ENCODE assay signal across 7 mouse cellular contexts in the genomic region with DNA sequence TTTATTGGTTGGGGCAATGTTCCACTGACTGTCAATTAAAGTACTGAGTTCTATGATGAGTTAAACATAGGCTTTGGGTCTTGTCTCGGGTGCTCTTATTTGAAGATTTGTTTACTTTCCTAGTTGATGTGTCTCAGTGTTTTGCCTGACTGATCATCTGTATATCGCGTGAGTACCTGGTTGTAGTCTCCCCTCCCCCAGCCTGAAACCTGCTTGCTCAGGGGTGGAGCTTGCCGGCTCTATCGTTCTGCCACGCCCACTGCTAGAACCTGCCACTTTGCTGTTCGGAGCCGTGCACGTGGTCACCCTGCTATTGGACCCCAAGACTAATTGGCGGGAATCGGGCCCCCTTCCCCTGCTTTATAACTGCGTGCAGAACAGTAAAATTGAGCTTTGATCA. TPM values are rescaled to one million over a fixed set of nuclear protein-coding genes. Genes with fewer than 3 reads are reported as not detected.
DNase-seq lines count a peak whose midpoint lies in the region; ATAC-seq lines count a peak whose summit lies in the region.
"Not testable (repeated sequence)": the region's sequence is repeated elsewhere in the genome, so short reads cannot be mapped to it uniquely, and the experiment has no call there.

No protein-coding gene starts in this region.

- H3K4me3 ChIP-seq in erythroblast, embryonic 14.5 days (replicated peaks), result peak overlapping the region; percentile 38
- H3K4me3 ChIP-seq in hindbrain, embryonic 10.5 days, result not testable (repeated sequence)

- not testable (repeated sequence) for H3K27me3 ChIP-seq in erythroblast, embryonic 14.5 days (ENCODE audit: control insufficient read depth); splenic B cell, adult 2 months (ENCODE audit: control insufficient read depth, insufficient read depth, low read length, poor library complexity, severe bottlenecking)
- peaks cover 27% of the 10 kb centered on the region for H3K27me3 ChIP-seq in hindbrain, embryonic 10.5 days (ENCODE audit: insufficient read depth, poor library complexity, severe bottlenecking)

- 25% methylated on average over 12 of the region's 12 CpGs for WGBS in hindbrain, embryonic 10.5 days

- H3K9me3 ChIP-seq in erythroblast, embryonic 14.5 days (ENCODE audit: control insufficient read depth, low read length); hindbrain, embryonic 10.5 days: not testable (repeated sequence)

- peak; percentile 24 for DNase-seq in adrenal gland, postnatal 10 days
- peak; percentile 4 for DNase-seq in hindbrain, embryonic 10.5 days (ENCODE audit: low spot score)
- DNase-seq in kidney, adult 9 months, result peak; percentile 58
- peak; percentile 73 for DNase-seq in liver
- peak; percentile 43 for DNase-seq in splenic B cell, adult 2 months (ENCODE audit: low read depth, low spot score)

- ATAC-seq in megakaryocyte-erythroid progenitor cell, adult 5-6 weeks (replicated peaks; ENCODE audit: low FRiP score, low TSS enrichment, poor library complexity, severe bottlenecking), result 0 out of 2 replicates have a peak, but pooled peaks have one; percentile 0

- H3K36me3 ChIP-seq in erythroblast, embryonic 14.5 days (ENCODE audit: control insufficient read depth); hindbrain, embryonic 10.5 days; splenic B cell, adult 2 months (ENCODE audit: control insufficient read depth, insufficient read depth, low read length, poor library complexity, severe bottlenecking): not testable (repeated sequence)

- H3K4me1 ChIP-seq in erythroblast, embryonic 14.5 days (ENCODE audit: control insufficient read depth), result peaks cover 33% of the 10 kb centered on the region
- H3K4me1 ChIP-seq in hindbrain, embryonic 10.5 days (replicated peaks), result not testable (repeated sequence)

- H3K27ac ChIP-seq in hindbrain, embryonic 10.5 days, result not testable (repeated sequence)

RNA-seq across cellular contexts. Expression of a gene that starts 4.3 kb away (rescaled TPM):
- total RNA-seq in adrenal gland, postnatal 10 days (2021), result 1 to 10 TPM; 4.8 to 6.5 TPM
- 0.01 and 0.02 TPM in 2 replicates for polyA plus RNA-seq in erythroblast, embryonic 14.5 days (2012)
- polyA plus RNA-seq in hindbrain, embryonic 10.5 days (2016; fragmentation: Nextera tagmentation; extraction: Ambion mirVana), result 10.3 and 11.5 TPM in 2 replicates
- total RNA-seq in megakaryocyte-erythroid progenitor cell, adult 5-6 weeks (2014; fragmentation: Nextera tagmentation), result 3.2 and 13.0 TPM in 2 replicates
- 10.3 and 18.0 TPM in 2 replicates for total RNA-seq in megakaryocyte-erythroid progenitor cell, adult 5-6 weeks (2017)

RNA-seq across cellular contexts. Expression of a gene that starts 34.4 kb away (rescaled TPM):
- 10 to 100 TPM; 49.8 to 58.6 TPM for total RNA-seq in adrenal gland, postnatal 10 days (2021)
- 0.06 and 0.11 TPM in 2 replicates for polyA plus RNA-seq in erythroblast, embryonic 14.5 days (2012)
- polyA plus RNA-seq in hindbrain, embryonic 10.5 days (2016; fragmentation: Nextera tagmentation; extraction: Ambion mirVana), result 43.3 and 44.8 TPM in 2 replicates
- 25.8 and 29.6 TPM in 2 replicates for total RNA-seq in megakaryocyte-erythroid progenitor cell, adult 5-6 weeks (2014; fragmentation: Nextera tagmentation)
- total RNA-seq in megakaryocyte-erythroid progenitor cell, adult 5-6 weeks (2017), result 76.1 and 77.4 TPM in 2 replicates

Comparison
In these comparisons a context has a peak if more than half of its experiments do, and no peak if none do; other contexts are left out.
1. DNase-seq: peak in every context shown above with its lines; median percentile 73 in liver; 58 in kidney, adult 9 months; 43 in splenic B cell, adult 2 months; 24 in adrenal gland, postnatal 10 days; 4 in hindbrain, embryonic 10.5 days.